Mouse (Mus musculus) right cerebral cortex, postnatal 36 days (tissue): ENCODE measurements around the gene Smagp.

Experiments
- DNase-seq, 2 experiments: peaks; one replicate each; pipeline ENCODE4 v3.0.0; 2022; ENCODE audit warnings: low spot score in 2 of 2, mixed read lengths in 1 of 2

Smagp gene

DNA sequence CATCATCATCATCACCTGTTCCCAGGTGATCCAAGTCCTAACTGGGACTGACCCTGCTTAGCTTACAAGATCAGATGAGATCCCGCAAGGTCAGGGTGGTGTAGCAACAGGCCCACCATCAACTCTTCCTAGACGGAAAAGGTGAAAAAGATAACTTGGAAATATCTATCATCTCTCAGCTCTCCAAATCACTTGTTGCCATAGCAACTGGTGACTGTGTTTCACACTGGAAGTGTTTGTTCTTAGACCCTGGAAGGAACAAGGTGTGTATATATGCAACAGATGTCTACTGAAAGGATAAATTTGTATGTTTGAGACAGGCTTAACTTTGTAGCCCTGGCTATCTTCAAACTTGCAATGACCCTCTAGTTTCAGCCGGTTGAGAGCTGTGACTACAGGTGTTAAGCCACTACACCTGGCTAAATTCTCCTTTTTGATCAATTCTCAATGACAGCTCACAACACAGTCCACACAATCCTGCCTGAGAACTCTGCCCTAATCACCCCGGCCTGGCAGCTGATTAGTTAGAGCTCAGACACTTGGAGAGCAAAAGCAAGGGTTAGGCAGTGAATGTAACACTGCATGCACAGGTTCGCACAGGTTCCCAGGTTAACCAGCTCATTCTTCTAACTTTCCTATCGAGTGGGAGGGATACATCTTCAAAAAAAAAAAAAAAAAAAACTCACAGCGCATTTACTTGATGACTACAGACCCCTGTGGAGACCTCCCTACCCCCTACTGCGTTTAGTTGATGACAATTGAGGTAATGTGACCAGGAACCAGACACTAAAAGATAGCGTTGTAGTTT is 28.9 kb upstream of the Smagp start:
- no peak for DNase-seq

DNA sequence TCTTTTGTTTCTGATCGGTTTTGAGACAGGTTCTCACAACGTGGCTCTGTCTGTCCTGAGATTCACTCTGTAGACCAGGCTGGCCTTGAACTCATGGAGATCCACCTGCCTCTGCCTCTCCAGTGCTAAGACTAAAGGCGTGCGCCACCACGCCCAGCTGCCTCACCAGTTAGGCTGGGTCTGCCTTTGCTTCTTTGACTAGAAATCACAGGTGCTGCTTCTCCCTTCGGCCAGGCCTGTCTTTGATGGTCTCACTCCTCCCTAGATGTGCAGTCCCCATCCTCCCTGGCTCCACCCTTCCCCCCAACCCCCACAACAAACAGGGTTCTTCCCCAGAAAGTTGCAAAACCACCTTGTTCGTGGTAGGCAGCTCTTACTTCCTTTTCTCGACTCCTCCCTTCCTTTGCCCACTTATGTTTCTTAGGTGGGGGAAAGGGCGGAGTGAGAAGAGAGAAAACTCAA is 28.1 kb upstream of the Smagp start:
- DNase-seq, result no peak

DNA sequence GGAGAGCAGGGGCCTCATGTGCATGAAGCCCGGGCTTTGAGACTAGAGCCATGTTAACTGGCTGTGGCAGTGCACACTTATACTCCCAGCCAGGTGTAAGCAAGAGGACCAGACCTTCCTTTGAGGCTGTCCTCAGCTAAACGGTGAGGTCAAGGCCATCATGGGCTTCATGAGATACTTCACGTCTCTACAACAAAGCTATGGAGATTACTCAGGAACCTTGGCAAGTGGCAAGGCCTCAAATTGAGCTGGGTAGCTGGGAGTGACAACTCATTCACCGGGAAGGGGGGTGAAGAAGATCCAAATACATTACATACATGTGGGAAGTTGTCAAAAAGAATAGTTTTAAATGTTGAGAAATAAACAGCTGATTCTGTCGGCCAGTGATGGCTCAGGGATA is 24.1 kb upstream of the Smagp start:
- no peak for DNase-seq

DNA sequence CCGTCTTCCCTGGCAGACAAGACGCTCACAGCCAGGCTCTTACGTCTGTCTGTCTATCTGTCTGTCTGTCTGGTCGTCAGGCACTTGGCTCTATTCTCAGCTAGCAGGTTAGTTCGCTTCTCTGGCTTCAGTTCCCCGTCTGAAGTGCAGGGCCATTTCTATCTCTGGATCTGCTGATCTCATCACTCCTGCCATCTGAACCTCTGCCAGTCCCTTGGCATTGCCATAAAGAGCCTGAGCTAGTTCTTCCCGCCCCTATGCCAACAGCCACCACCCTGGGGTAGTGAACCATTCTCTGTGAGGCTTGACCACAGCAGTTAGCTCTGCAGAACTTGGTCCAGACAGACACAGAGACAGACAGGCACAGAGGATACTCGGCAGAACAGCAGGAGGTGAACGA is 23.6 kb upstream of the Smagp start:
- peak in 1 of 2 experiments; percentile 32 for DNase-seq

DNA sequence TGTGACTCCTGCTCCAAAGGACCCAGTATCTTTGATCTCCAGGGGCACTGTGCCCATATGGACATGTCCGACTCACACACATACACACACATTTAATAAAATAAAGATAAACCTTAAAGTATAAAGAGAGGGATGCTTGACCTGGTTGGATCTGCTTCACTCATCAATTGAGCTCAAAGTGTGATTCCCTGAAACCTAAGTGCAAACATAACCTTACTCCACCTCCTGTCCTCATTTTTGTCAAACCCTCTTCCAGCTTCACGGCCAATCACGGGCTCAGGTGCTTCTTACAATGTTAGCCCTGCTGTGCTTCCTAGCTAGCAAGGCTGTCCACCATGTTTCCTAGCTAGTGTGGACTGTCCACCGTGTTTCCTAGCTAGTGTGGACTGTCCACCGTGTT is 18.5 kb upstream of the Smagp start:
- no peak for DNase-seq

DNA sequence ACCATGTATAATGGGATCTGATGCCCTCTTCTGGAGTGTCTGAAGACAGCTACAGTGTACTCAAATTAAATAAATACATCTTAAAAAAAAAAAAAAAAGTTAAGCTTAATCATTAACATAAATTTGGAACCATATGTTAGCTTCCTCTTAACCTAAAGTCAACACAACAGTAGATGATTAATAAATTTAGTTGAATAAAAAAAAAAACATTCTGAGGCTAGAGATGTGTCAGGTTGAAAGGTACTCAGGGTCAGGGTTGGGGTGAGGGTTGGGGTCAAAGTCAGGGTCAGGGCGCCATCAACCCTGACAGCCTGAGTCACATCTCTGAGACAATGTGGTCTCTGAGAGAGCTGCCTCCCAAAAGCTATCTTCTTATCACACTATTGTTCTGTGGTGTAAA is 17.5 kb upstream of the Smagp start:
- DNase-seq, result no peak

DNA sequence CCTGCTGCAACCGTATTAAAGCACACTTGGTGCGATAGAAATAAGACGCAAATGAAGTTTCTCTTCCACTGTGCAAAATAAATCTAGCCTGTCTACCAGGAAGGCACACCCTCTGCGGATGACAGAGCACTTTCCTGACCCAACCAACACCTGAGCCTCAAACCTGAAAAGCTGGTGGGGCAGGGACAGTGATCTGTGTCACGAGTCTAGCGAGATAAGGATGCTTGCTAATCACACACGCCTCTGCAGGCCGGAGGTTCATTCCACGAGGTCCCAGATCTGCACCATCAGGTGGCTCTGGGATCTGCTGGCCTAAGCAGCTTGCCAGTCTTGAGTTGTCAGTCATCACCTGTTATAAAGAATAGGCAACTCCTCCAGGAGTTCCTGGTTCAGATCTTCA is 14.9 kb upstream of the Smagp start:
- no peak for DNase-seq

DNA sequence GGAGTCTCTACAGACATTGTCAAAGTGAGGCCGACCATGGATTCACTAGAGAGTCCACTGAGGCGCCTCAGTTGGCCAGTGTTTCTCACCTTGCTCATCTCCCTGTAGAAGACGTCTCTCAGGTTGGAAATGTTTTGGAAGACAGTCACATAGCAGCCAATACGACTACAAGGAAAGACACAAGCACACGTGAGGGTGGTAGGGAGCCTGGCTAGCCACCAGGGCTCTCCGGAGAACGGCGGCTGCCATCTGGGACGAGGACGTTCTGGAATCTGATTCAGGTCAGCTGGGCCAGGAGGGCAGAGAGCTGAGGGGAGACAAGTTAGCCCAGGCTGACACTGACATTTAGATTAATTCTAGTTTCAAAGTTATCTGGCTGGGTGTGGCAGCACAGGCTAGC is 13.4 kb upstream of the Smagp start:
- DNase-seq, result no peak

DNA sequence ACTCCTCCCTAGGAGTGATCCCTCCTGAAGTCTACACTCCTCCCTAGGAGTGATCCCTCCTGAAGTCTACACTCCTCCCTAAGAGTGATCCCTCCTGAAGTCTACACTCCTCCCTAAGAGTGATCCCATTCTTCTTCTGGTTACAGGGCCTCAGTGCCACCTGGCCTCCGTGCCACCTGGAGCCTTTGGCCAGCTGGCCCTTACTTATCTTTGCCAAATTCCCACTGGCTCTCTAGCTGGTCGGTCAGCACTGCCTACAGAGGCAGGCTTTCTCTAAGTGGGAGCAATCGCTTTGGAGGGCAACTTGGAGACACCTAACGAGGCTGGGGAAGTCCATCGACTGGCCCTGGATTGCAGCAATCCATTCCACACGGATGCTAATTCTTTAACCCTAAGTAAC is 9.4 kb upstream of the Smagp start:
- DNase-seq, result no peak

DNA sequence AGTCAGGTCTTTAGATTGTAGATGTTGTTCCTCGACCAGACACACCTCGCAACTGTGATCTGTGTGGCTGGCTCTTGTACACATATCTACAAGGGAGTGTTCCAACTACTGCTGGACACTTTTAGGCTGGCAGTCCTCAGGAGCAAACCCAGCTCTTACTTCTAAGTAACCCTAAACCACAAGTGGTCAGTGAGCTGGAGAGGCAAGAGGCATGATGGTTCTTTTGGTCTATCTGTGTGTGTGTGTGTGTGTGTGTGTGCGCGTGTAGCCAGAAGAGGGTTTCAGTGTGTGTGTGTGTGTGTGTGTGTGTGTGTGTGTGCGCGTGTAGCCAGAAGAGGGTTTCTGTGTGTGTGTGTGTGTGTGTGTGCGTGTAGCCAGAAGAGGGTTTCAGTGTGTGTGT is 5.7 kb upstream of the Smagp start:
- DNase-seq, result no peak

DNA sequence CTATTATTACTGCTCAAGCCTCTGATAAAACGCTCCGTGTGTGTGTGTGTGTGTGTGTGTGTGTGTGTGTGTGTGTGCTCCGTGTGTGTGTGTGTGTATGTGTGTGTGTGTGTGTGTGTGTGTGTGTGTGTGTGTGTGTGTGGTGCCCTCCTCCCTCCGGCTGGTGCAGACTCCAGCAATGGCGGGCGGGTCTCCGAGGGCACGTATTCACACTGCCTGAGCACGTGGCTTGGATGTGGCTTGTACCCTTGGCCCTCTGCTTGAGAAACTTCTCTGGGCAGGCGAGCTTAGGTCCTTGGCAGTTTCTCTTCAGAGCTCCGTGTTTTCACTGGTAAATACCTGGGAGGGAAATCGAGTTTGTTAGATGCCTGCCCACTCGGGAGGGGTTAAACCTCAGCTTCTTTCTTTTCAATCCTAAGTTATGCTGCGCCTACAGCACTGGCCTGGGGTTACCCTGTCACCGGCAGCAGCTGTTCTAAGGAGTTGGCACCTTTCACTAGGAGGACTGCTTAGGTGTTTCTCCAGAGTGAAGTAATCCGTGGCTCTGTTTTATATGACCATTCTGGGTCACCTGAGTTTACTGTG is 4.6 kb upstream of the Smagp start:
- no peak for DNase-seq

DNA sequence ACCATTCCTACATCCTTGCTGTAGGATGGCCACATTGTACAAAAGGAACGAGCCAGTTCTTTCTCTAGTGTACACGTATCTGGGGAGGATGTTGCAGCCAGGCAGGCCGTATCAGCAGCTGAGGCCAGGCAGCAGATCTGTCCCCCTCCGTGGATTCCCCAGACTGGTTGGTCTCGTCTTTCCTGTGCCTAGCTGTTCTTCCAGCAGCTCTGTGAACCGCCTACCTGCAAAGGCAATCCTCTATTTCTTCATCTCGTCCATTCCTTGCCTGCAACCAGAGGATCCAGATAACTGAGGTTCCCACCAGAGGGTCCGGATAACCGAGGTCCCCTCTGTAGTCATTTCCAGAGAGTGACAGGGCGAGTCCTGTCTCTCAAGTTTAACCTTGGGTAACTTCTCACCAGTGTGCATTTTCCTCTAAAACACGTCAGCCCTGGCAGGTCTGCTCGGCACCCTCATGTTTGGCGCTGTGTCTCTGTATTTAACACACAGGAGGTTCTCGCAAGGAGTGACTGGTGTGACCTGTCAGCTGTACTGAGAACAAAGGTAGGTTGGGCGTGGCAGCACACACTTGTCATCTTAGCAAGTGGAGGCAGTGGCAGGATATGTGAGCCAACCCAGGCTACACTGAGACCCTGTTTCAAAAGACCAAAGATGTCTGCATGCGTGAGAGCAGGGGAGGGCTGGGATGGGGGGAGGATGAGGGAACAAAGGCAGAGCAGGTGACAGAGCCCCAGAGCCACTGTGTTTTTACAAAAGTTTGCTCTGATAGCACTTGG is 3.4 kb upstream of the Smagp start:
- DNase-seq, result no peak

DNA sequence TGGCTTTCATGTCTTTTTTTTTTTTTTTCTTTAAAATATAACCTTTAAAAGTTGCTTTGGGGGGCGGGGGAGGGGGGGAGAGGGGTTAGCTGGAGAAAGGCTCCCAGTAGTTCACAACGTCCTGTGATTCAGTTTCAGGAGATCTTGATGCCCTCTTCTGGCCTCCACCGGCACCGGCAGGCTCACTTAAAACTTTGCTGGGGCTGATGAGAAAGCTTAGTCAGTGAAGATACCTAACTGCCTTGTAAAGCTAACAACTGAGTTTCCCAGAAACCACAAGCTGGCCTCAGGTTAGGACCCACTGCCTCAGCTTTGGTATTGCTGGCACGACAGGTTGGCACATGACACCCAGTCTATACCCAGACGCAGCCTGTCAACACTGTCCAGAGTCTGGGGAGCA is 921 bp upstream of the Smagp start:
- DNase-seq, result no peak

DNA sequence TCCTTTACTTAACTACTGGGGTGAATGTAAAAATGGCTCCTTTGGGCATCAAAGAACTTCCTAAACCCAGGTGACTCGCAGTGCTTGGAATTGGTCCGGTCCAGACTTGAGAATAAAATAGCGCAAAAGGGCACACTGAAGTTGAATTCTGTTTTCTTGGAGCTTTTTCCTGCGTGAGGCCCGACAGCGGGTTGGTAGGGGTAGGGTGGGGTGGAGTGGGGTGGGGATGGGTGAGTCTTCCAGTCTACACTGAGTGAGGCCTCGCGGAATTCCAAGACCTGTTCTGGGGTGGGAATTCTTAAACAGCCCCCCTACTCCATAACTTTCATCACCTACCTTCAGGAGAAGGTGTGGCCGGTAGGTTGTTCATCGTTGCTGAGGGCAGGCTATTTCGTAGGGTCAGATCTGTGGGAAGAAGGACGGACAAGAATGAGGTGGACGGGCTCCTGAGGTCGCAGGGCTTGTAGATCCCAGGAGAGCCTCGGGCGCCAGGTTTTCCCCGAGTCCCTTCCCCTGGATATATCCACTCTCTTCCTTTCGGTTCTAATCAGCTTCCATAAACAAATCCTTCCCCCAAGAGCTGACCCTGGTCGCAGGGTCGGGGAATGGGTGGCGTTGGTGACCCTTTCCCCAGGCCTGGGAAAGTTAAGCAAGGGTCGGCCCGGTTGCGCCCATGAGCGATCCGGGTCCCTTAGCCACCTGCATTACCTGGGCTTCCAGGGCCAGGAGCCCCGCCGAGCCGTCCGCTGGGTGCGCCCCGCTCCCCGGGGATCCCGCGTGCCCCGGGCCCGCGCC is 692 bp downstream of the Smagp start:
- no peak for DNase-seq

DNA sequence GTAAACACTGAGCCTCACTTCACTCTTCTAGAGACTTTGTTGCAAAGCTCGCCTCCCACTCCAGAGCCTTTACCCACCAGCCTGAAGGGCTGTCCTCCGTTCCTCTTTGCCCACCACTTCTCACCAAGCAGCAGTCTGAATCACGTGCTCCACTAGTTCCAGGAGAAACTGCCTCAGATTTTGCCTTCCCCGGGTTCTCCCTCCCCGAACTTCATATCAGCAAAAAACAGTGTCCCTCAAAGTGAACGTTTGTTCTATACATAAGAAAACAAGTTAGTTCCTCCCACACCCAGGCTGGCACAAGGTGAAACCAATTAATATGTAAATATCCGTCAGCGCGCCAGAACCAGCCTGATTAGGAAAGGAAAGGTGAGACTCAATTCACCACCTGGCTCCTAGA is 1.5 kb downstream of the Smagp start:
- DNase-seq, result no peak

DNA sequence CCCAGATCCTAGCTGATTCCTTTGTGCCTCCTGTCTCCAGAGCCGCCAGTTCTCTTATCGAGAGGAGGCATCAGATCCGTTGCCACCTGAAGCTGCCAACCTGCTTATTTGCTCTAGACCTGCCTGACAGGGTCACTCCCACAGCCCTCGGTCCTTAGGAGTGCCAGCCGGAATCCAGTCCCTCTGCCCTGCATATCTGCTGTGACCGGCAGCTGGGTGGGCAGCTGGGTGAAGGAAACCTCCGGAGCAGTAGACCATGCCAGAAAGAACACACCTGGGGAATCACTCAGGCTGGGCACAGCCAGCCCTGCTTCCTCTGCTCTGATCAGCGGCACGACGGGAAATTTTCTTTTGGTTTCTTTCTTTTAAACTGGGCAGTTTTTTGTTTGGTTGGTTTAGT is 3.4 kb downstream of the Smagp start:
- DNase-seq, result no peak

DNA sequence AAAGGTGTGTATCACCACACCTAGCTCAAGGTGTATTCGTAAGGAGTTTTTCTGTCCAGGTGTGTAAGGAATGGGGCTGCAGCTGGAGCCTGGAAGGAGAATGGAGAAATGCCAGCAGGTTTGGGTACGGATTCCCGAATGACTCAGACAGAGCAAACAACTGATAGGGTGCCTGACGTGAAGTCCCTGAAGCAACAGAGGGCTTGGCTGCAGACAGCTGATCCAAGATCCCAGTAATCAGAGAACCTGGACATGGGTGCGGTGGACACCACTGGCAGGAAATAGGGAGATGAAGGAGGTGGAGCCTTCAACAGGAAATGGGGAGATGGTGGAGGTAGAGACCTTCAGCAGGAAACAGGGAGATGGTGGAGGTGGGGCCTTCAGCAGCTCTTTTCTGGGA is 4.4 kb downstream of the Smagp start:
- DNase-seq, result no peak

DNA sequence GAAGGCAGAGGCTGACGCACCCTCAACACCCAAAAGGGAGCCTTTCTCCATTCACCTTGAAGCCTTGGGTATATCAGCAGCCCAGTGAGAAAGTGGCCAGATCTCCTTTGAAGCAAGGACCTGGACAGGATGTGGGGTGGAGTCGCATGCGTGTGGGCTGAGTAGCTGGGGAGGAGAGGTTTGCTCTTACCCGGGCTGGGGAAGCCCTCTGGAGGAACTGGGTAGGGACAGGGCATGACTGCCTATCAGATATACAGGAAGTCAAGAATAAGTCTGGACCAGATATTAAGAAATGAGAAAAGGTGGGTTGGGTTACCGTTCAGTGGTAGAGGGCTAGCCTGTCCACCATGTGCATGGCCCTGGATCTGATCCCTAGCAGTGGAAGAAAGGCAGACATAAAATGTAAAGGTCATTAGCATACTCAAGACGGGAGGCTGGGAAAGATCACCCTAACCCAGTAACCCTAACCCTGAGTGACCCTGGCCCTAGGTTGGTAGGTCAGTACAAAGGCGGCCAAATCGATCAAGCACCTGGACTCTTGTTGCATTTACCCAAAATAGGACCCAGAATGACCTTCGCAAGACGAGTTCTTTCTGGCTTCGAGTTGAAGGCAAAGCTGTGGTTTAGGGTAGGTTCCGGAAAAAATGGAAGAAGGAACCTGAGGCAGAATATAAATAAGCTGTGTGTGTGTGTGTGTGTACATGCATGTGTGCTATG is 5.1 kb downstream of the Smagp start:
- no peak for DNase-seq

DNA sequence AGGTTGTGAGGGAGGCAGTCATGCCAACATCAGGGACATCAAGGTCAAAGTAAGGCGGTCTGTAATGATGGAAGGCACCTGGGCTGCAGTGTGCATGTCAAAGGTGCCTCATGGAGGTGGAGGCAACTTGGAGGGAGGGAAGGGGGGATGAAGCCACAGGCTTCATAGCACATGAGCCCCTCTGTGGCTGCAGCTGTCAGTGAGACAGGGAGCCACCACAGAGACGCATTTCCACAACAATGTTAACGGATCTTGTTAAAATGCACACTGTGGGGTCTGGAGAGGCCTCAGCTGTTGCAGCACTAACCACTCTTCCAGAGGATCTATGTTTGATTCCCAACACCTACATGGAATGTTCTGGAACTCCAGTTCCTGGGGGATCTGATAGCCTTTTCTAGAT is 6.6 kb downstream of the Smagp start:
- no peak for DNase-seq

DNA sequence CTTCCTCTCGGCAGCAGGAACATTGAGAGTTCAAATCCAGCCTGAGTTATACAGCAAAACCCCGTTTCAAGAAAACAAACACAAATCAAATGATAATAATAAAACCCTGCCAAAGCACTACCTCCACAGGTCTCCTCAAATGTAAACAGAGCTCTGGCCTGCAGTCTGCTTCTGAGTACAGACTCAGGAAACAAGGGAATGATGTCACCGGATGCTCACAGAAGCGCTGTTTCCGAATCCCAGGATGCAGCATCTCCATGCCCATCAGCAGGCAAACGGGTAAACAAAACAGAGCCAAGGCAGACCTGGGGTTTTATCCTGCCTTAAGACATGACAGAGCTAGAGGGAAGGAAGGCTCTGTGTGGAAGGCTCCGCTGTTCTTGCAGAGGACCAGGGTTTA is 7.9 kb downstream of the Smagp start:
- DNase-seq, result no peak

DNA sequence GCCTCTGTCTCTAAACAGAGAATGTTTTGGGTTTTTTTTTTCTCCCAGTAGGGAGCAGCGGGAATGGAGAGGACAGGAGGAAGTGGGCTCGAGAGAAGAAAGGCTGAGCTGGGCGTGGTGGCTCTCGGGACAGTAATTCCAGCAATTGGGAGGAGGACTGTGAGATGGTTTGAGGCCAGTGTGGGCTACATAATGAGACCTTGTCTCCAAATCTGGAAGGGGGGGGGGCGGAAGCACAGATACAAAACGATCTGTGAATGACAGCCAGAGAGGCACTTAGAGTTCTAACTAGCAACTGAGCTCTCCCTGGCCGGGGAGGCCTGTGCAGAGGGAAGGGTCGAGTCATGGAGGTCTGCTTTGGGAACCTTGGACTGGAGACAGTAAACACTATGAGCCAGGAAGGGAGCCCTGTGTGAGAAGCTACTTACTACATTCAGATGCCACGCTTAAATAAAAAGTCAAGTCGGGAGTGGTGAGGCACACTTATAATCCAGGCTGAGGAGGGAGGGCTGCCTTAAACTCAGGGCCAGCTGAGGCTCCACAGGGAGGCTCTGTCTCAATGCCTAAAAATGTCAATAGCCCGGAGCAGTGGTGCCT is 8.9 kb downstream of the Smagp start:
- no peak for DNase-seq
